Comparison of ENCODE assay signal across 8 mouse cellular contexts in genomic region chr14:13960482-13961325, GRCm38 (mm10). TPM values are rescaled to one million over a fixed set of nuclear protein-coding genes. Genes with fewer than 3 reads are reported as not detected.
DNase-seq lines count a peak whose midpoint lies in the region; ATAC-seq and TF ChIP-seq lines count a peak whose summit lies in the region.

No protein-coding gene starts in this region.

- H3K9me3 ChIP-seq in forebrain, embryonic 13.5 days (replicated peaks), result no peaks in the 10 kb centered on the region
- H3K9me3 ChIP-seq in lung, embryonic 14.5 days (ENCODE audit: low read depth, low read length), result no peaks in the 10 kb centered on the region

- peak overlapping the region; percentile 92 for H3K9ac ChIP-seq in forebrain, embryonic 13.5 days
- peak overlapping the region; percentile 99 for H3K9ac ChIP-seq in lung, embryonic 14.5 days

- no peak for TF ChIP-seq CTCF in lung, embryonic 14.5 days (IDR thresholded peaks at IDR 0.05; ENCODE audit: low read depth)
- TF ChIP-seq CTCF in thymus, adult 2 months (IDR thresholded peaks at IDR 0.05; ENCODE audit: borderline replicate concordance, control insufficient read depth, extremely low read depth, insufficient read depth, low read length, poor library complexity), result 0 out of 2 replicates have a peak, but pooled peaks have one; percentile 38

- 0 out of 2 replicates have a peak, but pooled peaks have one; percentile 24 for TF ChIP-seq POLR2A in thymus, adult 2 months (IDR thresholded peaks at IDR 0.05; ENCODE audit: control insufficient read depth, extremely low read depth, insufficient read depth, low read length, poor library complexity)

- intact Hi-C loops in heart, postnatal 10 days (cut with DNase I), result loop anchor here (2.0 to 5.0 kb wide), 2 partner anchors 52 to 137 kb away; no protein-coding TSS in a partner anchor

- H3K4me3 ChIP-seq in forebrain, embryonic 13.5 days, result peak overlapping the region; percentile 93
- H3K4me3 ChIP-seq in lung, embryonic 14.5 days (ENCODE audit: low read depth, low read length), result peak overlapping the region; percentile 85
- H3K4me3 ChIP-seq in thymus, adult 2 months (ENCODE audit: control insufficient read depth, insufficient read depth, low read length), result peak overlapping the region; percentile 99

- DNase-seq in ES-CJ7 (ENCODE audit: low read depth, low spot score), result peak; percentile 32
- peak; percentile 74 to 76 for DNase-seq in heart, postnatal 10 days
- peak; percentile 76 to 85 for DNase-seq in kidney, postnatal 4 days
- DNase-seq in lung, embryonic 14.5 days, result peak; percentile 80
- peak; percentile 62 for DNase-seq in thymus, adult 2 months

- peak overlapping the region; percentile 68 for H3K4me2 ChIP-seq in forebrain, embryonic 13.5 days
- H3K4me2 ChIP-seq in lung, embryonic 14.5 days, result peak overlapping the region; percentile 55

- peak; percentile 81 for ATAC-seq in cerebellum, adult (ENCODE audit: insufficient number of reproducible peaks, low FRiP score, low TSS enrichment)
- ATAC-seq in forebrain, embryonic 13.5 days, result peak; percentile 87
- peak; percentile 82 for ATAC-seq in lung, embryonic 14.5 days (ENCODE audit: insufficient read depth)
- ATAC-seq in neutrophil, adult 5-6 weeks (ENCODE audit: extremely low read depth, insufficient number of reproducible peaks, low FRiP score, poor library complexity, severe bottlenecking), result peak; percentile 70

- WGBS in forebrain, embryonic 13.5 days, result under 1% methylated on average over 64 of the region's 75 CpGs
- WGBS in lung, embryonic 14.5 days, result under 1% methylated on average over 47 of the region's 75 CpGs
- WGBS in thymus, adult 2 months, result under 1% methylated on average over 75 of the region's 75 CpGs

- H3K4me1 ChIP-seq in forebrain, embryonic 13.5 days, result peaks cover 28% of the 10 kb centered on the region
- H3K4me1 ChIP-seq in lung, embryonic 14.5 days (ENCODE audit: insufficient read depth), result no peaks in the 10 kb centered on the region
- H3K4me1 ChIP-seq in thymus, adult 2 months (replicated peaks; ENCODE audit: control insufficient read depth, insufficient read depth, low read length), result peaks cover 3% of the 10 kb centered on the region; the same call in 1 of the 2 replicates

- peak overlapping the region; percentile 79 for H3K27ac ChIP-seq in forebrain, embryonic 13.5 days
- peak overlapping the region; percentile 91 for H3K27ac ChIP-seq in lung, embryonic 14.5 days (ENCODE audit: low read depth)
- H3K27ac ChIP-seq in thymus, adult 2 months (ENCODE audit: control insufficient read depth, insufficient read depth, low read length), result peak overlapping the region; percentile 46; the same call in 1 of the 2 replicates

- H3K27me3 ChIP-seq in forebrain, embryonic 13.5 days, result no peaks in the 10 kb centered on the region
- H3K27me3 ChIP-seq in lung, embryonic 14.5 days (ENCODE audit: insufficient read depth, low read length), result no peaks in the 10 kb centered on the region
- no peaks in the 10 kb centered on the region for H3K27me3 ChIP-seq in thymus, adult 2 months (ENCODE audit: control insufficient read depth, insufficient read depth, low read length)

- peaks cover 5% of the 10 kb centered on the region for H3K36me3 ChIP-seq in forebrain, embryonic 13.5 days (ENCODE audit: poor library complexity, severe bottlenecking)
- H3K36me3 ChIP-seq in lung, embryonic 14.5 days (ENCODE audit: insufficient read depth), result peaks cover 7% of the 10 kb centered on the region
- no peaks in the 10 kb centered on the region for H3K36me3 ChIP-seq in thymus, adult 2 months (ENCODE audit: control insufficient read depth, insufficient read depth, low read length)

RNA-seq across cellular contexts. Expression of gene Atxn7, which starts 0.5 kb away (rescaled TPM):
- polyA plus RNA-seq in forebrain, embryonic 13.5 days (2015; fragmentation: Nextera tagmentation; extraction: Ambion mirVana), result 4.2 and 5.9 TPM in 2 replicates
- total RNA-seq in heart, postnatal 10 days (2021), result 10 to 100 TPM; 16.0 to 17.3 TPM
- polyA plus RNA-seq in lung, embryonic 14.5 days (2014; fragmentation: Nextera tagmentation; extraction: Ambion mirVana), result 6.0 and 6.9 TPM in 2 replicates
- 58.4 and 58.7 TPM in 2 replicates for total RNA-seq in neutrophil, adult 5-6 weeks (2017)
- 51.1 and 55.1 TPM in 2 replicates for polyA plus RNA-seq in thymus, adult 2 months (2012; rRNA removed)

RNA-seq across cellular contexts. Expression of gene Thoc7, which starts 0.9 kb away (rescaled TPM):
- polyA plus RNA-seq in forebrain, embryonic 13.5 days (2015; fragmentation: Nextera tagmentation; extraction: Ambion mirVana), result 220 and 233 TPM in 2 replicates
- 100 to 1,000 TPM; 117 to 129 TPM for total RNA-seq in heart, postnatal 10 days (2021)
- 193 and 204 TPM in 2 replicates for polyA plus RNA-seq in lung, embryonic 14.5 days (2014; fragmentation: Nextera tagmentation; extraction: Ambion mirVana)
- 78.8 and 87.5 TPM in 2 replicates for total RNA-seq in neutrophil, adult 5-6 weeks (2017)
- 25.0 and 33.4 TPM in 2 replicates for polyA plus RNA-seq in thymus, adult 2 months (2012; rRNA removed)

RNA-seq across cellular contexts. Expression of gene Gm281, which starts 46.4 kb away (rescaled TPM):
- polyA plus RNA-seq in forebrain, embryonic 13.5 days (2015; fragmentation: Nextera tagmentation; extraction: Ambion mirVana), result 0.08 TPM in 1 of 2 replicates, not detected in the other
- total RNA-seq in heart, postnatal 10 days (2021), result not detected
- 0.05 TPM in 1 of 2 replicates, not detected in the other for polyA plus RNA-seq in lung, embryonic 14.5 days (2014; fragmentation: Nextera tagmentation; extraction: Ambion mirVana)
- total RNA-seq in neutrophil, adult 5-6 weeks (2017), result not detected in 2 replicates
- 0.10 and 0.15 TPM in 2 replicates for polyA plus RNA-seq in thymus, adult 2 months (2012; rRNA removed)

Comparison
In these comparisons a context has a peak if more than half of its experiments do, and no peak if none do; other contexts are left out.
1. Peak in every context shown above with its lines: DNase-seq, ATAC-seq, H3K4me3 ChIP-seq and H3K27ac ChIP-seq.